8 mouse cellular contexts compared by ENCODE assay signal in the genomic region with DNA sequence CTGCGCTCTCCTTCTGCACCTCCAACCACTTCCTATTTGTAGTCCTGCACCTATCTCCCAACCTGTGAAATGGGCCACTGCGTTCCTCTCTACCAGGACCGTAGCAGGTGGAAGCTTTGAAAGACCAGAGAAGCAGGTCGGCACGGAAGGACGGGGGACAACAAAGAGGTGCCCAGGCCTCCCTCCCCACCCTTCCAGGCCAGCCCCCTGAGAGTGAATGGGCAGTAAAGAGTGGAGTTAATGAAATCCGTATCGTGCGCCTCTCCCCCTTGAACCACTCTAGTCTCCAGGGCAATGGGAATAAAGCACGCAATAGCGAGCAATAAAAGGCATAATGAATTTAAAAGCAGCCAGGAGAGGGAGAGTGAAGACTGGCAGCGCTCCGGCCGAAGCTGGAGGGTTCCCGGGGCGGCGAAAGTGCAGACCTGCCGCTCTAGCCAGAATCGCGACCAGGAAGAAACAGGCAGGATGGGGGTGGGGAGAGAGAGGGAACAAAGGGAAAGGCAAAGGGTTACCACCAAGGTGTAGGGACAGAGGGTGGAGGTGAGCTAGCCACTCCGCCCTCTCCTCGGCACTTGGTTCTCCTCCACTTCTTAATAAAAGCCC. TPM values are rescaled to one million over a fixed set of nuclear protein-coding genes. Genes with fewer than 3 reads are reported as not detected.
A peak's percentile ranks its signal among the peaks of the same experiment; 100 is the strongest.
DNase-seq lines count a peak whose midpoint lies in the region; ATAC-seq and TF ChIP-seq lines count a peak whose summit lies in the region.

No protein-coding gene starts in this region.

- H3K4me1 ChIP-seq in heart, embryonic 11.5 days (ENCODE audit: control insufficient read depth, insufficient read depth, low read length) = peaks cover 37% of the 10 kb centered on the region
- peaks cover 6 to 32% of the 10 kb centered on the region in 2 experiments for H3K4me1 ChIP-seq in ES-E14 (ENCODE audit: control insufficient read depth in 2 of 2, insufficient read depth in 2 of 2, low read length in 2 of 2, poor library complexity in 1 of 2)
- peaks cover 34% of the 10 kb centered on the region for H3K4me1 ChIP-seq in hindbrain, embryonic 11.5 days (replicated peaks; ENCODE audit: control insufficient read depth, insufficient read depth, low read length)
- H3K4me1 ChIP-seq in liver, embryonic 13.5 days (replicated peaks) = peaks cover 11% of the 10 kb centered on the region; the same call in 1 of the 2 replicates

- H3K27me3 ChIP-seq in heart, embryonic 11.5 days (ENCODE audit: control insufficient read depth, insufficient read depth, low read length) = peaks cover 35% of the 10 kb centered on the region
- H3K27me3 ChIP-seq in hindbrain, embryonic 11.5 days (ENCODE audit: control insufficient read depth, insufficient read depth, low read length) = peaks cover 10% of the 10 kb centered on the region
- peaks cover 77% of the 10 kb centered on the region for H3K27me3 ChIP-seq in liver, embryonic 13.5 days

- no peak for ATAC-seq in heart, embryonic 11.5 days (replicated peaks; ENCODE audit: insufficient number of reproducible peaks, low FRiP score, low TSS enrichment)
- ATAC-seq in hindbrain, embryonic 11.5 days (ENCODE audit: low FRiP score) = peak; percentile 60; the same call in 1 of the 2 replicates
- ATAC-seq in liver, embryonic 13.5 days (ENCODE audit: low read depth) = no peak

- peak overlapping the region; percentile 34; the same call in 1 of the 2 replicates for H3K9ac ChIP-seq in heart, embryonic 11.5 days (ENCODE audit: low read depth, low read length)
- H3K9ac ChIP-seq in ES-E14 (ENCODE audit: insufficient read depth, low read depth, low read length, poor library complexity, severe bottlenecking) = peak overlapping the region; percentile 45; the same call in 1 of the 2 replicates
- H3K9ac ChIP-seq in hindbrain, embryonic 11.5 days (ENCODE audit: low read depth, low read length) = peak overlapping the region; percentile 35
- H3K9ac ChIP-seq in liver, embryonic 13.5 days = no peak overlapping the region

- no peak for DNase-seq in heart, adult 8-10 months (ENCODE audit: low spot score)
- DNase-seq in ES-E14 (ENCODE audit: low read depth, low spot score) = peak; percentile 39
- peak; percentile 67 for DNase-seq in hindbrain, embryonic 11.5 days (ENCODE audit: low spot score)
- DNase-seq in liver, embryonic 13.5 days = no peak
- DNase-seq in left cerebral cortex, adult 11 months (ENCODE audit: low spot score) = no peak
- no peak for DNase-seq in cerebellum, adult 9-10 months
- no peak for DNase-seq in frontal cortex, postnatal 14 days (ENCODE audit: low spot score in 2 of 2)

- in situ Hi-C loops in ES-E14 (cut with MboI; ENCODE audit: low sequenced_read_pairs in 2 of 2, unreplicated experiment in 2 of 2) = no loop called here

- peak overlapping the region; percentile 23 for H3K4me3 ChIP-seq in heart, embryonic 11.5 days (ENCODE audit: low read depth, low read length)
- peak overlapping the region; percentile 54 to 69 for H3K4me3 ChIP-seq in ES-E14 (ENCODE audit: insufficient read depth in 1 of 2, low read depth in 1 of 2, low read length in 2 of 2, poor library complexity in 1 of 2, severe bottlenecking in 1 of 2)
- no peak overlapping the region; the same call in 1 of the 2 replicates for H3K4me3 ChIP-seq in hindbrain, embryonic 11.5 days (ENCODE audit: low read depth, low read length)
- no peak overlapping the region for H3K4me3 ChIP-seq in liver, embryonic 13.5 days (replicated peaks)

- peak overlapping the region; percentile 60 for H3K4me2 ChIP-seq in heart, embryonic 11.5 days
- peak overlapping the region; percentile 32 for H3K4me2 ChIP-seq in hindbrain, embryonic 11.5 days (replicated peaks; ENCODE audit: low read depth, low read length)
- peak overlapping the region; percentile 25 for H3K4me2 ChIP-seq in liver, embryonic 13.5 days

- WGBS in heart, embryonic 11.5 days (ENCODE audit: insufficient replicate concordance) = 4% methylated on average over 22 of the region's 22 CpGs
- under 1% methylated on average over 22 of the region's 22 CpGs for WGBS in hindbrain, embryonic 11.5 days
- 6% methylated on average over 22 of the region's 22 CpGs for WGBS in liver, embryonic 13.5 days (ENCODE audit: insufficient replicate concordance)

- H3K36me3 ChIP-seq in heart, embryonic 11.5 days (ENCODE audit: control insufficient read depth, insufficient read depth, low read length) = no peaks in the 10 kb centered on the region
- no peaks in the 10 kb centered on the region for H3K36me3 ChIP-seq in ES-E14 (ENCODE audit: control insufficient read depth, insufficient read depth, low read length, poor library complexity, severe bottlenecking)
- H3K36me3 ChIP-seq in hindbrain, embryonic 11.5 days (ENCODE audit: control insufficient read depth, insufficient read depth, low read length) = no peaks in the 10 kb centered on the region
- H3K36me3 ChIP-seq in liver, embryonic 13.5 days = no peaks in the 10 kb centered on the region

- H3K27ac ChIP-seq in heart, embryonic 11.5 days (ENCODE audit: low read depth, low read length) = no peak overlapping the region
- H3K27ac ChIP-seq in ES-E14 (ENCODE audit: insufficient read depth, low read depth, low read length, poor library complexity, severe bottlenecking) = no peak overlapping the region
- peak overlapping the region; percentile 95 for H3K27ac ChIP-seq in hindbrain, embryonic 11.5 days (ENCODE audit: low read depth, low read length)
- H3K27ac ChIP-seq in liver, embryonic 13.5 days = no peak overlapping the region

- no peaks in the 10 kb centered on the region for H3K9me3 ChIP-seq in heart, embryonic 11.5 days (replicated peaks; ENCODE audit: control insufficient read depth, low read length)
- no peaks in the 10 kb centered on the region for H3K9me3 ChIP-seq in ES-E14 (ENCODE audit: control insufficient read depth, insufficient read depth, low read depth, low read length)
- H3K9me3 ChIP-seq in hindbrain, embryonic 11.5 days (ENCODE audit: control insufficient read depth, low read length) = no peaks in the 10 kb centered on the region
- no peaks in the 10 kb centered on the region for H3K9me3 ChIP-seq in liver, embryonic 13.5 days (replicated peaks)

TF ChIP-seq in ES-E14, 5 proteins besides CTCF, POLR2A, EP300 and RAD21:
- TF ChIP-seq HCFC1 (IDR thresholded peaks at IDR 0.05; ENCODE audit: borderline replicate concordance, insufficient read depth, low read length) = no peak
- no peak for TF ChIP-seq ZNF384 (IDR thresholded peaks at IDR 0.05; ENCODE audit: low read depth, low read length)
- no peak for TF ChIP-seq CHD2 (IDR thresholded peaks at IDR 0.05; ENCODE audit: low read depth, low read length)
- no peak for TF ChIP-seq ZC3H11A (IDR thresholded peaks at IDR 0.05; ENCODE audit: borderline replicate concordance, low read depth, low read length)
- TF ChIP-seq MAFK (IDR thresholded peaks at IDR 0.05; ENCODE audit: insufficient read depth, low read depth, low read length) = no peak

RNA-seq across cellular contexts. Expression of a gene that starts 5.2 kb away (rescaled TPM):
- 0.37 TPM in 1 of 2 replicates, not detected in the other for polyA plus RNA-seq in heart, embryonic 11.5 days (2014; fragmentation: Nextera tagmentation; extraction: Ambion mirVana)
- under 1 TPM in 3 of 4 experiments, not detected in 1; 0.26 to 0.44 (median 0.30) TPM for total RNA-seq in heart, adult 8-10 months (2022)
- 0.13 and 0.95 TPM in 2 replicates for total RNA-seq in ES-E14 (2012; rRNA removed)
- 0.31 and 0.99 TPM in 2 replicates for polyA plus RNA-seq in hindbrain, embryonic 11.5 days (2014; fragmentation: Nextera tagmentation; extraction: Ambion mirVana)
- polyA plus RNA-seq in liver, embryonic 13.5 days (2015; fragmentation: Nextera tagmentation; extraction: Ambion mirVana) = not detected in 2 replicates

RNA-seq across cellular contexts. Expression of a gene that starts 49.8 kb away (rescaled TPM):
- 3.4 and 4.0 TPM in 2 replicates for polyA plus RNA-seq in heart, embryonic 11.5 days (2014; fragmentation: Nextera tagmentation; extraction: Ambion mirVana)
- total RNA-seq in heart, adult 8-10 months (2022) = 1 to 10 TPM in 1 of 4 experiments, under 1 TPM in 3; 0.50 to 1.5 (median 0.67) TPM
- 3.1 and 4.5 TPM in 2 replicates for total RNA-seq in ES-E14 (2012; rRNA removed)
- 8.2 and 12.7 TPM in 2 replicates for polyA plus RNA-seq in hindbrain, embryonic 11.5 days (2014; fragmentation: Nextera tagmentation; extraction: Ambion mirVana)
- 0.05 and 0.35 TPM in 2 replicates for polyA plus RNA-seq in liver, embryonic 13.5 days (2015; fragmentation: Nextera tagmentation; extraction: Ambion mirVana)

Comparison
In these comparisons a context has a peak if more than half of its experiments do, and no peak if none do; other contexts are left out.
1. H3K4me3 ChIP-seq: peak in heart, embryonic 11.5 days (single experiment) and ES-E14 (2 of 2); none in hindbrain, embryonic 11.5 days (single experiment) and liver, embryonic 13.5 days (single experiment).
2. DNase-seq: peak in ES-E14 (single experiment) and hindbrain, embryonic 11.5 days (single experiment); none in heart, adult 8-10 months (single experiment), liver, embryonic 13.5 days (single experiment), left cerebral cortex, adult 11 months (single experiment), cerebellum, adult 9-10 months (single experiment) and frontal cortex, postnatal 14 days (0 of 2).
3. Peak in every context shown above with its lines, with median percentiles within 50 percentile points of each other: H3K4me2 ChIP-seq.